Mouse (Mus musculus) adrenal gland, postnatal 14 days (tissue): ENCODE results near the gene Abca2. TPM values are rescaled to one million over a fixed set of nuclear protein-coding genes. Genes with fewer than 3 reads are reported as not detected.

Experiments used
- DNase-seq: peaks from one replicate; pipeline ENCODE4 v3.0.0; 2021; ENCODE audit warnings: mixed read lengths
- total RNA-seq: library from RNA; stranded (reverse); gene quantifications from 2 replicates; pipeline ENCODE4 v1.2.3, GENCODE M21; 2021

The Abca2 gene
- total RNA-seq, 1 experiment from 2014 or later = 30.1 TPM

DNA sequence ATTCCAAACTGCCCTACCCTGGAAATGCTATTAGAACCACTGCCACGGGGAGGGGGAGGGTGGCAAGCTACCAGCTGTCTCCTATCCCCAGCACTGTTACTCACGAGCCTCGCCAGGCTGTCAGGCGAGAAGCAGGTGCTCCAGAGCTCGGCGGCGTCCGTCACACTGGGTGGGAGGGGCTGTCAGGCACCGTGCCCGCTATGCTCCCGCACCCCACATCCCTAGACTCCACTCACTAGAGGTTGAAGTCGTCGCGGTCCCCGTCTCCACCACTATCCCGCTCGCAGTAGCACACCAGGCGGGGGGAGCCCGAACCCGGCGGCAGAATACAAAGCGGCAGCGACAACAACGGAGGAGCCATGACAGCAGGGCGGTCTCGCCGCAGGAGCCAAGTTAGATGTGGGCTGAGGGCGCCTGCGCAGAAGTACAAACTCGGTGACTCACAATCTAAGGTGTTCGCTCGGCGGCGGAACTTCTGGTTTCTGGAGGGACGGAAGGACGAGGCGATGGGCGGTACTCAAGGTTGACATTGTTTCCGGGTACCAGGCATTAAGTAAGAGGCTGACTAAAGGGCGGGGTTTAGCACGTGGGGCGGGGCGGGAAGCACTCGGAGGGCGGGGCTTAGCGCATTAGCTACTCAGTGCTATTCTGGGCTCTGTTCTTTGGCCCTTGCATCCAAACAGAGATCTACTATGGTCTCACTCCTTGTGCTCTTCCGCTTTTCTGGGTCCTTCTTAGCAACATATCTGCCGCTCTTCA lies 32.2 kb downstream of the Abca2 start, which contains the start of gene Paxx:
Gene Paxx, minus strand, starts transcription at position 544 of the 759 bp plus-strand sequence.
- DNase-seq = peak; percentile 95

- DNase-seq = no peak
These were observed 32.9 kb downstream of the Abca2 start for GRCm38 (mm10) chr2:25461407-25461806.

- no peak for DNase-seq
These were observed 35.1 kb downstream of the Abca2 start for GRCm38 (mm10) chr2:25463630-25464029.

DNA sequence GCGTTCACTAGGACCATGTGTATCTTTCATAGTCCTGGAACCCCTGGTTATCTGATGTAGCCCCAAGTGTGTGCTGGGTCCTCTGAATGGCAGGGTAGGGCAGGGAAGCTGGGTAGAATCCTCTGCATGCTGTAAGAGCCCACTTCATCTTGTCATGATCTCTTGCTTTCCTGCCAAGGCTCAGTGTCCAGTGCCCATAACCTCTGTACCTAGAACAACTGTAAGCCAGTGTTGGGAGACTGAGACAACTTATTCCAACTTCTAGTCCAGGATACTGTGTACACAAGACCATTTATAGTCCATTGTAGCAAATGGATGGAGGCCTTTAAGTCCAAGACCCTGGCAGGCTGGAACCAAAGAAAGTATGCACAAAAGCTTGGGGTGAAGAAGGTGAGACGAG lies 36.8 kb downstream of the Abca2 start:
- no peak for DNase-seq

- peak; percentile 39 for DNase-seq
These were observed 37.5 kb downstream of the Abca2 start for GRCm38 (mm10) chr2:25465816-25466635.

GRCm38 (mm10) chr2:25467606-25468303 lies 39.3 kb downstream of the Abca2 start:
- no peak for DNase-seq

- no peak for DNase-seq
These were observed 40.7 kb downstream of the Abca2 start for GRCm38 (mm10) chr2:25468962-25469915.

DNA sequence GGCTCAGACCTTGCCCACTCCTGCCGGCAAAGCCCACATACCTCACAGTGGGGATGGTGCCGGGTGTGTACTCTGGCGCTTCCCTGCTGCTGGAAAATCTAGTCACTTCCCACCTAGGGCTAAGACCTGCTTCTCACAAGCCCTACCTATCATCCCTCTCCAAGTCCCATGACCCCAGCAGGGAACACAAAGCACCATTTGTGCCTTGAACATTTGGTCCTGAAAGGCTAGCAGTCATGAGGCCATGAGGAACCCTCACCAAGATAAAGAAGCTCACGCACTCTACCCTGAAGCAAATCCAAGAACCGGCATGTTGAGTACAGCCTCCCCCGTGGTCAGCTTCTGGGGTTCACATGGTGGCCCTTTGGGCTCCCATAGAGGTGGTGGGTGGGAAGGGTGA lies 41.5 kb downstream of the Abca2 start, which contains the start of gene Ptgds:
Gene Ptgds, minus strand, starts transcription at position 78 of the 400 bp plus-strand sequence.
- DNase-seq = no peak

- DNase-seq = no peak
These were observed 44.0 kb downstream of the Abca2 start for GRCm38 (mm10) chr2:25472550-25472949.

DNA sequence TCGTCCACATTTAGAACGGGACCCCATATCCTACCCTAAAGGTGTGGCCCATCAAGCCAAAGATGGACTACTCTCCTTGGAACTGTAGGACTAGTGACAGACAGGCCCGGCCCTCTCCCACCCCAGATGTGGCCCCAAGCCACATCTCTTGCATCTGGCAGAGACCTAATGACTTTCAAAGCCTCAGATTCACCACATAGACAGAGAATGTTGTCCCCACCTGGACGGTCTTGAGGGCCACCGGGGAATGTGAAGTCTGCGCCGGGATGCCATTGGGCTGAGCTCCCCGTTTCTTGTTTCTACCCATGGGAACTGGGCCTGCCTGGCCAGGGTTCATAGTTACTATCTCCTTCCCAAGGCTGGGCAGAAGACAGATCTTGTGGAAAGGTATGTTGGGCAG lies 49.0 kb downstream of the Abca2 start:
- no peak for DNase-seq

GRCm38 (mm10) chr2:25477967-25478675 lies 49.6 kb downstream of the Abca2 start:
- DNase-seq = peak; percentile 78

DNA sequence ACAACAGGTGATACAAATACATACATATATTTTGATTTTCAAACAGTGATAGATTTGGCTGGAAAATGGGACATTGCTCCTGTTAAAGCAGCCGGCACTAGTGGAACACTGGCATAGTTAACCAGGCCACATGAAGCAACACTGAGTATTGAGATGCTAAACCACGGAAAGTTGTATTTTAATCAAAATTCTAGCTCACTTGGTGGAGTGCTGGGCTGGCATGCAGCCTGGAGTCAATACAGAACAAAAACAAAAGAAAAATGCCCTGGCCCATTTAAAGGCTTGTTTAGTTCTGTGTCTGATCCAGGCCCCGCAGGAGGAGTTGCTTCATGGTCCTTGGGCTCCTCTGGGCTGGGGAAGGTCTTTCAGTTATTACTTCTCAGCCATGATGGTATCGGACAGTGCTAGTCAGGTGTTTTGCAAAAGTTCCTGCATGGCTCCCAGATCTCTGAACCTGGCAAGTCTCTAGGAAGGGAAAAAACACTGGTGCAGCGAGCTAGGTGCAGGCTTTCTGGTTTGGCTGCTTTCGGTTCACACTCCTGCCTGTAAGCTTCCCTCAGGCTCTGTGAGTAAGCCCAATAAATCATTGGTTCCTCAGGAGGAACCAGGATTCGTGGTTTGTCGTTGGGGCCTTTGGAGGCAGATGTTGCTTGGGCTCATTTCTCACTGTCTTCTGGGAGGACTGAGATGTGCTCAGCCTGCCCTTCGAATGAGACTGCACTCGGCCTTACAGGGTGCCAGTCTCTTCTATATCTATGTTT lies 51.2 kb downstream of the Abca2 start:
- DNase-seq = peak; percentile 55

GRCm38 (mm10) chr2:25480541-25480940 lies 52.0 kb downstream of the Abca2 start:
- DNase-seq = no peak

- peak; percentile 65 for DNase-seq
These were observed 54.5 kb downstream of the Abca2 start for GRCm38 (mm10) chr2:25482969-25483368.

DNA sequence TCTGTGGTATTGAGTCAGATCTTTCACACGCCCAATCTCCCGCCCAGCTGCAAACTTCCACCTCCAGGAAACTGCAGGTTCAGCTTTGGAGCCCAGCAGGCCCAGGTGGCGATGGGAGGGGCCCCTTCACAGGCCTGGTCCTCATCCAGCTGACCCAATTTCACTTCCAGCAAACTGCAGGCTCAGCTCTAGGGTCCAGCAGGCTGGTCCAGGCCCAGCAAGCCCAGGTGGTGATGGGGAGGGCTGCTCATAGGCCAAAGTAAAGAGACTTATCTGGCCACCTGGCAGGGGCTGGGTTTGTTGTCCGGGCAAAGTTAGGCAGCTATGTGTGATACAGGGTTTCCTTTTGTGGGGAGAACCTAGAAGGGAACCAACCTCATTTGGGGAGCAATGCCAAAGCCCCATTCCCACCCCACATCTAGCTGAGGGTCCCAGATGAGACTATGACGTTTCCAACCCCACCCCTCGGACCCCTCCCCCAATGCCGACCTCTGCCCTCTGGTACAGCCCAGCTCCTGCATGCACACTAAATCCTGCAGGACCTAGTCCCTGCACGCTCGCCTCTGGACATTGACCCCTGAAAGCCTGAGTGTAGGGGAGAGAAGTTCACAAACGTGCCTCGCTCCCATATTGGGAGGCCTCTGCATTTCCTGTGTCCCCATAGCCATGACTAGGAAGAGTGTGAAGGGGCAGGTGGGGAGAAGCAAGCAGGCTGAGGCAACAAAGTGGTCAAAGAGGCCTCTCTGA lies 56.6 kb downstream of the Abca2 start:
- no peak for DNase-seq

DNA sequence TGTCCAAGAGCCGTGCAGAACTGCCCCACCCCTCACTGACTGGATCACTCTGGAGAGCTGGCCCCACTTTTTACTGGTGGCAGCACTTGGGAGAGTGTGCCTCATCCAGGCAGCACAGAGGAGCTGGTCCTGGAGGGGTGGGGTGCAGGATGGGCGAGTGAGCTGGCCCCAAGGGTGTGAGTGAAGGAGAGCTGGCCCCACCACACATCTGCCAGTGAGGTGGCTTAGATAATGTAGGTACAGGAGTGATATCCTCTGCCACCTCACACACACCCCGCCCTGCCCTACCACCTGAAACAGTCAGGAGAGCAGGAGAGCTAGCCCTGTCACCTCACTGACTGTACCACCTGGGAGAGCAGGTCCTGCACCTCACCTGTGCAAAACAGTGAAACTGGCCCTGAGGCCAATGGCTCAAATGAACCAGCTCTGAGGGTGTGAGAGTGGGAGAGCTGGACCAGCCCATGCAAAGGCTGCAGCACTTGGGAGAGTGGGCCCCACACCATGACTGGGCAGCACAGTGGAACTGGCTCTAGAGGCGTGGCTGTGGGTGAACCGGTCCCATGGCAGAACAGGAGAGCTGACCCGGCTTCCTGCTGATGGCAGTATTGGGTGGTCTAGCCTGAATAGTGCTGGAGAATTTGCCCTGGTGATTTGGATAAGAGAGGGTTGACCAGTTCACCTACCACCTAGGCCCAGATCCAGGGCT lies 59.6 kb downstream of the Abca2 start:
- no peak for DNase-seq

GRCm38 (mm10) chr2:25488671-25489068 lies 60.2 kb downstream of the Abca2 start:
- peak; percentile 55 for DNase-seq

DNA sequence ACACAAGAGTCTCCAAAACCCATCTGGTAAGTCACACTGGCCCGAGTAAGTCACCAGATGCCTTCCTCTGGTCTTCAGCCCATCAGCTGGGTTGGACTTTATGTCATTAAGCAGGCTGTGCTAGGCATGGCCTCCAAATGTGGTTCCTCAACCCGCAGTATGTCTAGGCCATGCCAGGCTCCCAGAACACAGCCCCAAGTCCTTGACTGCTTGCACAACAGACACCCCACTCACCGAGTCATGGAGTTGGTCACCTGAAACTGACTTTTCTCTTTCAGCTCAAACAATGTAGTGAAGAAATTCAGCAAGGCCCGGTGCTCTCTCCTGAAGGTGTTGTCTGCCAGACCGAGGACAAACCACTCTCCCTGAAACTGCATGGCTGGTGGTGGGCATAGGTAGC lies 64.5 kb downstream of the Abca2 start:
- no peak for DNase-seq
